Mouse (Mus musculus): ENCODE measurements at regions not wholly inside any gene's neighbourhood (a gene's known extent, or its start where the extent isn't known, plus 50 kb on each side); places are given as distances from the start of the nearest gene placed in this dataset.

GRCm38 (mm10) chr10:42115920-42116298 lies 97.7 kb upstream of the Armc2 start:
- no peaks in the 10 kb centered on the region for H3K4me1 ChIP-seq (replicated peaks; ENCODE audit: control insufficient read depth, insufficient read depth, low read length)
- no peak for ATAC-seq (ENCODE audit: low read depth)
- no peaks in the 10 kb centered on the region for H3K27me3 ChIP-seq (ENCODE audit: control insufficient read depth, insufficient read depth, low read depth, low read length)
- 0 out of 2 replicates have a peak, but pooled peaks cover 2% of the 10 kb centered on the region for H3K9me3 ChIP-seq (ENCODE audit: control insufficient read depth, low read length)
- H3K27ac ChIP-seq (ENCODE audit: low read length), result no peak overlapping the region
- H3K4me2 ChIP-seq (ENCODE audit: low read depth, low read length), result no peak overlapping the region
- H3K4me3 ChIP-seq (ENCODE audit: low read length), result no peak overlapping the region
- no peak overlapping the region for H3K9ac ChIP-seq (ENCODE audit: low read length)
- WGBS, result 77% methylated on average over 4 of the region's 4 CpGs
- no peaks in the 10 kb centered on the region for H3K36me3 ChIP-seq (ENCODE audit: control insufficient read depth, insufficient read depth, low read length)

DNA sequence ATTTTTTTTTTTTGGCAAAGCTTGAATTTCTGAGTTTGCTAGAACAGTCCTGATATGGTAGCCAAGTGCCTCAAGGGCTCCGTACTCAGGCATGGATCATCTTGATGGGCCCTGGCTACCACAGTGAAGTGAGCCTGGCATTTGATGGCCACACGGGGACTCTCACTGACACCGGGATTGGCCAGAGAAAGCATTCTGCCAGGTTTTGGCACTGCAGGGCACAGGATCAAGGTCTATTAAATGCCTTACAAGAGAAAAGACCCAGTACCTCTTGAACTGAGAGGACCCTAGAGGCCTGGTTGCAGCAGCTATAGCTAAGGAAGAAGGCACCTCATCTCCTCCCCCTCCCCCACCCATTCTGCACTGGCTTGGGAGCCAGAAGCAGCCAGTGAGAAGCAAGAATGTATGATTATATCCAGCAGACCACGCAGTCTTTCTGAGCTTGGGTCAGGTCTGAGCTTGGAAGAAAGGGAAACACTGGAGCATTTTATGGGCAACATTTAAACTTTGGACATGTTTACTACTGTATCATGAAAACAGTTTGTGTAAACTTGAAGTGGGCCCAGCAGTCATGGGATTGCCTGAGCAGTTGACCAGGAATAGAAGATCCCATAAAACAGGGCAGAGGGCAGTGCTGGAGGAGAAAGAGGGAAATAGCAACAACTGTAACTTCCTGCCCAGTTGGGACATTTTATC lies 97.1 kb upstream of the Armc2 start:
- 75% methylated on average over 4 of the region's 4 CpGs for WGBS

DNA sequence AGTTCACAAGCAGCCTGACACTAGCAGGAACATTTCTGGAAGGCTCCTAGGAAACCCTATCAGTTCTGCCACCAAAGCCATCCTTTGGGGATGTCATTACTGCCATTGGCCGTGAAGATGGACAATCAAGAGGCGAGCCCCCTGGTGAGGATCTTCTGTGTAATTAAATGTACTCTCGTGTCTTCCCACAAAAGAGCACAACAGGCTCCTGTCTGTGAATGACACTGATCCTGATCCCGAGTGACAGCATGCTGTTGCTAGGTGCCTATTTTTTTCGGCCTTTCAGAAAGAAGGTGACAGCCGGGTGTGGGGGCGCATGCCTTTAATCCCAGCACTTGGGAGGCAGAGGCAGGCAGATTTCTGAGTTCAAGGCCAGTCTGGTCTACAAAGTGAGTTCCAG lies 92.5 kb upstream of the Armc2 start:
- Histone ChIP-seq H3K4me3 (ENCODE audit: low read length) (no peak overlapping the region), H3K4me2 (ENCODE audit: low read depth, low read length) (no peak overlapping the region), H3K27ac (ENCODE audit: low read length) (no peak overlapping the region), H3K27me3 (ENCODE audit: control insufficient read depth, insufficient read depth, low read depth, low read length) (no peaks in the 10 kb centered on the region), H3K36me3 (ENCODE audit: control insufficient read depth, insufficient read depth, low read length) (no peaks in the 10 kb centered on the region), H3K9ac (ENCODE audit: low read length) (no peak overlapping the region), H3K4me1 (replicated peaks; ENCODE audit: control insufficient read depth, insufficient read depth, low read length) (no peaks in the 10 kb centered on the region), H3K9me3 (ENCODE audit: control insufficient read depth, low read length) (0 out of 2 replicates have a peak, but pooled peaks cover 2% of the 10 kb centered on the region)
- no peak for ATAC-seq (ENCODE audit: low read depth)
- 85% methylated on average over 7 of the region's 7 CpGs for WGBS

More for the DNA sequence above, 97.1 kb upstream of the Armc2 start:
- Histone ChIP-seq H3K4me2 (ENCODE audit: low read depth, low read length) (no peak overlapping the region), H3K27me3 (ENCODE audit: control insufficient read depth, insufficient read depth, low read depth, low read length) (no peaks in the 10 kb centered on the region), H3K27ac (ENCODE audit: low read length) (no peak overlapping the region), H3K36me3 (ENCODE audit: control insufficient read depth, insufficient read depth, low read length) (no peaks in the 10 kb centered on the region), H3K9ac (ENCODE audit: low read length) (no peak overlapping the region), H3K4me1 (replicated peaks; ENCODE audit: control insufficient read depth, insufficient read depth, low read length) (no peaks in the 10 kb centered on the region), H3K9me3 (ENCODE audit: control insufficient read depth, low read length) (0 out of 2 replicates have a peak, but pooled peaks cover 2% of the 10 kb centered on the region), H3K4me3 (ENCODE audit: low read length) (no peak overlapping the region)
- no peak for ATAC-seq (ENCODE audit: low read depth)

- peaks cover 5% of the 10 kb centered on the region for H3K9me3 ChIP-seq (ENCODE audit: control insufficient read depth, low read length)
- H3K4me3 ChIP-seq (ENCODE audit: low read length), result no peak overlapping the region
- no peak overlapping the region for H3K27ac ChIP-seq (ENCODE audit: low read length)
- no peak overlapping the region for H3K4me2 ChIP-seq (ENCODE audit: low read depth, low read length)
- ATAC-seq (ENCODE audit: low read depth), result peak; percentile 23; the same call in 1 of the 2 replicates
- 53% methylated on average over 8 of the region's 8 CpGs for WGBS
- H3K4me1 ChIP-seq (replicated peaks; ENCODE audit: control insufficient read depth, insufficient read depth, low read length), result no peaks in the 10 kb centered on the region
- no peaks in the 10 kb centered on the region for H3K36me3 ChIP-seq (ENCODE audit: control insufficient read depth, insufficient read depth, low read length)
- H3K9ac ChIP-seq (ENCODE audit: low read length), result no peak overlapping the region
- no peaks in the 10 kb centered on the region for H3K27me3 ChIP-seq (ENCODE audit: control insufficient read depth, insufficient read depth, low read depth, low read length)
These were observed 90.2 kb upstream of the Armc2 start for GRCm38 (mm10) chr10:42108294-42109014.

DNA sequence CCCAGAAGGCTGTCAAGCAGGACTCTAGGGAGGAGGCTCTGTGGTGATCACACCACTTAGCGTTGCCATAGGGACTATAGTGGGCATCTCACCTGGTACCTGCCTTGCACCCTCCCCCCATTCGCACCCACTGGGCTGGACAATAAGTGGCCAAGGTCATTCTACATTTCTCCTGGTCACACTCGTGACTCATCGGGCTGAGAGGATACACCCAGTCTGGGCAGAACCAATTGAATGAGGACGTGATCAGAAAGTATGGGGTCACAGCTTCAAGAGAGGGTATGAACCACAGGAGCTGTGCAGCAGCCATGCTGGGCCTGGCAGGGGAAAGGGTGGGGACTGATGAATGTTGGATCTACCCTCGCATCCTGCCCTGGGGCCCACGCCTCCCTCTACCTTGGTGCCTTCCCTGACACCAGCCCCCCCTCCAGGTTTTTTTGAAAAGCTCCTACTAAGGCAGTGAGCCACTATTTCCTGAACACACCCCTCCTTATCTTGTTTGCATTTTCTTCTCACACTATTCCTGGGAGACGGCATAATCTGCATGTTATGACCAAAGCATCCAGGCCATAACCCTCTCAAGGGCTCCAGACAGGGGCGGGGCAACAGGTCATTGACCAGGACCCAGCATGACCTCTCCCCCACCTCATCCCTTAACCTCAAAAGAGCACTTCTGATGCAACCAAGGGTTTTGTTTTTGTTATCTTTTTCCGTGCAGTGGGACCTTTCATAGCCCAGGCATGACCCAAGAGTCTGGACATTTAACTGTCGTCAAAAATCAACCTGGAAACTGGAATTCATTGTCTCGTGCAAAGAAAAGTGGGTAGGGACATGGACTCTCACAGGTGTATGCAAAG lies 89.4 kb upstream of the Armc2 start:
- no peak overlapping the region for H3K9ac ChIP-seq (ENCODE audit: low read length)
- no peak overlapping the region for H3K4me3 ChIP-seq (ENCODE audit: low read length)
- peak; percentile 34; the same call in 1 of the 2 replicates for ATAC-seq (ENCODE audit: low read depth)
- H3K4me1 ChIP-seq (replicated peaks; ENCODE audit: control insufficient read depth, insufficient read depth, low read length), result no peaks in the 10 kb centered on the region
- H3K4me2 ChIP-seq (ENCODE audit: low read depth, low read length), result no peak overlapping the region
- WGBS, result 64% methylated on average over 12 of the region's 12 CpGs
- no peak overlapping the region for H3K27ac ChIP-seq (ENCODE audit: low read length)
- H3K36me3 ChIP-seq (ENCODE audit: control insufficient read depth, insufficient read depth, low read length), result no peaks in the 10 kb centered on the region
- peaks cover 5% of the 10 kb centered on the region for H3K9me3 ChIP-seq (ENCODE audit: control insufficient read depth, low read length)
- no peaks in the 10 kb centered on the region for H3K27me3 ChIP-seq (ENCODE audit: control insufficient read depth, insufficient read depth, low read depth, low read length)

DNA sequence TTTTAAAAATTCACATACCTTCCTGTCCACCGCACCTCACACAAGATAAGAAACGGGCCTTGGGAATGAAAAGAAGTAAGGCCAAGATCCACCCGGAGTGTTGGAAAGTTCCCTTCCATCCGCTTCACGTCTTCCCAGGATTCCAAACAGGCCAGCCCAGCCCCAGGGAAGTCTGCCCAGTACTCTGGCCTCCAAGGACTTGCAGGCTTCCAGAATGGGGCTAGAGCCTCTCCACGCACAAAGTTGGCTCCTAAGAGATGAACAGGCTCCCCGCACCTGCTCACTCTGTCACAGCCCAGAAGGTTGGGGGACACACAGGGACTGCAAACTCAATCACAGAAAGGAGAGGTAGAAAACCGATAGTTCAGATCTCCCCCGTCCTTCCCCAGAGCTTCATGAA lies 88.4 kb upstream of the Armc2 start:
- Histone ChIP-seq H3K36me3 (ENCODE audit: control insufficient read depth, insufficient read depth, low read length) (no peaks in the 10 kb centered on the region), H3K27ac (ENCODE audit: low read length) (no peak overlapping the region), H3K9ac (ENCODE audit: low read length) (no peak overlapping the region), H3K4me3 (ENCODE audit: low read length) (no peak overlapping the region), H3K4me2 (ENCODE audit: low read depth, low read length) (no peak overlapping the region), H3K9me3 (ENCODE audit: control insufficient read depth, low read length) (peaks cover 5% of the 10 kb centered on the region), H3K27me3 (ENCODE audit: control insufficient read depth, insufficient read depth, low read depth, low read length) (no peaks in the 10 kb centered on the region), H3K4me1 (replicated peaks; ENCODE audit: control insufficient read depth, insufficient read depth, low read length) (no peaks in the 10 kb centered on the region)
- 76% methylated on average over 9 of the region's 9 CpGs for WGBS
- ATAC-seq (ENCODE audit: low read depth), result no peak

DNA sequence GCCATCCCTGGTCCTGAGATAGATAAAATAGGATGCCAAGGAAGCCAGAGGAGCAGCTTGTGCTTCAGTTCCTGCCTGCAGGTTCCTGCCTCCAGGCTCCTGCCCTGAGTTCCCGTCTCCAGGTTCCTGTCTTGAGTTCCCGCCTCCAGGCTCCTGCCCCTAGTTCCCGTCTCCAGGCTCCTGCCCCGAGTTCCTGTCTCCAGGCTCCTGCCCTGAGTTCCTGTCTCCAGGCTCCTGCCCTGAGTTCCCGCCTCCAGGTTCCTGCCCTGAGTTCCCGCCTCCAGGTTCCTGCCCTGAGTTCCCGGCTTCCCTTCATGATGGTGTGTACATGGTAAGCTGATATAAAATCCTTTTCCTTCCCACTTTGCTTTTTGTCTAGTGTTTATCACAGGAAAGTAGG lies 86.8 kb upstream of the Armc2 start:
- Histone ChIP-seq H3K9ac (ENCODE audit: low read length) (no peak overlapping the region), H3K27me3 (ENCODE audit: control insufficient read depth, insufficient read depth, low read depth, low read length) (no peaks in the 10 kb centered on the region), H3K4me1 (replicated peaks; ENCODE audit: control insufficient read depth, insufficient read depth, low read length) (no peaks in the 10 kb centered on the region), H3K4me2 (ENCODE audit: low read depth, low read length) (no peak overlapping the region), H3K4me3 (ENCODE audit: low read length) (no peak overlapping the region), H3K27ac (ENCODE audit: low read length) (no peak overlapping the region), H3K9me3 (ENCODE audit: control insufficient read depth, low read length) (peaks cover 5% of the 10 kb centered on the region), H3K36me3 (ENCODE audit: control insufficient read depth, insufficient read depth, low read length) (no peaks in the 10 kb centered on the region)
- ATAC-seq (ENCODE audit: low read depth), result no peak
- 86% methylated on average over 7 of the region's 7 CpGs for WGBS

GRCm38 (mm10) chr10:42102320-42102719 lies 84.1 kb upstream of the Armc2 start:
- 74% methylated on average over 8 of the region's 8 CpGs for WGBS
- Histone ChIP-seq H3K9me3 (ENCODE audit: control insufficient read depth, low read length) (peaks cover 5% of the 10 kb centered on the region), H3K4me3 (ENCODE audit: low read length) (no peak overlapping the region), H3K27ac (ENCODE audit: low read length) (no peak overlapping the region), H3K4me1 (replicated peaks; ENCODE audit: control insufficient read depth, insufficient read depth, low read length) (0 out of 2 replicates have a peak, but pooled peaks cover 3% of the 10 kb centered on the region), H3K36me3 (ENCODE audit: control insufficient read depth, insufficient read depth, low read length) (no peaks in the 10 kb centered on the region), H3K9ac (ENCODE audit: low read length) (no peak overlapping the region), H3K4me2 (ENCODE audit: low read depth, low read length) (no peak overlapping the region), H3K27me3 (ENCODE audit: control insufficient read depth, insufficient read depth, low read depth, low read length) (no peaks in the 10 kb centered on the region)
- no peak for ATAC-seq (ENCODE audit: low read depth)

DNA sequence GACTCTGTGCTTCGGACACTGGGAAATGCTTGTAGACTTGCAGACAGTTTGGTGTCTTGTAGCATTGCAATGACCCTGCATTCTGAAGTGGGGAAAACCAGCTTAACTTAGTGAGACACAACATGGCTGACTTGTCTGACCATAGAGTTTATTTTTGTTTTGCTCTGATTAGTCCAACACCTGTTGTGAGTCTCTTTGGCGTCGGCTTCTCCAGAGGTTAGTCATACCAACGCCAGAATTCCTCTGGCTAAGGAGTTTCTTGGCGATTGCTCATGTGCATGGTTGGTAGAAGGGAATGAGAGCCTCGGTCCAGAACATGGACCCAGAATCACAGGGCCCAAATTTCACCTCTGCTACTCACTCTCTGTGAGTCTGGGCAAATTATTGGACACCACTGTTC lies 82.9 kb upstream of the Armc2 start:
- Histone ChIP-seq H3K4me3 (ENCODE audit: low read length) (no peak overlapping the region), H3K9me3 (ENCODE audit: control insufficient read depth, low read length) (peaks cover 5% of the 10 kb centered on the region), H3K4me1 (replicated peaks; ENCODE audit: control insufficient read depth, insufficient read depth, low read length) (0 out of 2 replicates have a peak, but pooled peaks cover 3% of the 10 kb centered on the region), H3K9ac (ENCODE audit: low read length) (no peak overlapping the region), H3K27me3 (ENCODE audit: control insufficient read depth, insufficient read depth, low read depth, low read length) (no peaks in the 10 kb centered on the region), H3K36me3 (ENCODE audit: control insufficient read depth, insufficient read depth, low read length) (no peaks in the 10 kb centered on the region), H3K27ac (ENCODE audit: low read length) (no peak overlapping the region), H3K4me2 (ENCODE audit: low read depth, low read length) (no peak overlapping the region)
- no peak for ATAC-seq (ENCODE audit: low read depth)
- 65% methylated on average over 6 of the region's 6 CpGs for WGBS

All from lung, embryonic 16.5 days (tissue).